Mouse (Mus musculus): ENCODE data around the gene Agfg2. TPM values are rescaled to one million over a fixed set of nuclear protein-coding genes. Genes with fewer than 3 reads are reported as not detected.
A peak's percentile ranks its signal among the peaks of the same experiment; 100 is the strongest.

Agfg2 gene
- polyA plus RNA-seq, 1 experiment from 2014 or later, result 11.3 TPM

DNA sequence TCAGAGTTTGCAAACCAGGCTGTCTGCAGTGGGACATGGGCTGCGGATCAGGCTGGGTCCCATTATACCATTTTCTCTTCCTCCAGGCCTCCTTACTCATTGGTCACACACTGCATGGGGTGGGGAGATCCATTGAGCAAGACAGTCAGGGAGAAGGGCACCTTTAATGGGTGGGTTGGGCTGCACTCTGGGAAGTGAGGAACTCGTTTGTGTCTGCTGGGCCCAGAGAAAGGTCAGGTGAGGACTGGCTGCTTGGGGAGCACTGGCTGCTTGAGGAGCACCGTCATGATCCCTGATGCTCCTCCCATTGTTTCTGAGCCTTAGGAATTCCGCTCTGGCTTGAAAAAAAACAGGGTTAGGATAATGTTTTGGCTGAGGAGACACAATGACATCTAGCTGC is 41.6 kb downstream of the Agfg2 start:
- no peak overlapping the region for H3K9ac ChIP-seq (replicated peaks; ENCODE audit: low read depth, low read length)
- 0 out of 2 replicates have a peak, but pooled peaks cover 3% of the 10 kb centered on the region for H3K4me1 ChIP-seq (ENCODE audit: control insufficient read depth, insufficient read depth, low read length)
- H3K36me3 ChIP-seq (ENCODE audit: control insufficient read depth, insufficient read depth, low read length), result peaks cover 27% of the 10 kb centered on the region
- peaks cover 24% of the 10 kb centered on the region for H3K27me3 ChIP-seq (ENCODE audit: control insufficient read depth, insufficient read depth, low read length)
- no peak overlapping the region for H3K4me2 ChIP-seq (ENCODE audit: low read depth, low read length)
- H3K4me3 ChIP-seq (ENCODE audit: low read depth, low read length), result no peak overlapping the region
- WGBS, result 53% methylated on average over 4 of the region's 4 CpGs
- no peak overlapping the region for H3K27ac ChIP-seq (ENCODE audit: low read depth, low read length)
- no peaks in the 10 kb centered on the region for H3K9me3 ChIP-seq (ENCODE audit: control insufficient read depth, low read length)
- no peak for ATAC-seq (ENCODE audit: low read depth)

DNA sequence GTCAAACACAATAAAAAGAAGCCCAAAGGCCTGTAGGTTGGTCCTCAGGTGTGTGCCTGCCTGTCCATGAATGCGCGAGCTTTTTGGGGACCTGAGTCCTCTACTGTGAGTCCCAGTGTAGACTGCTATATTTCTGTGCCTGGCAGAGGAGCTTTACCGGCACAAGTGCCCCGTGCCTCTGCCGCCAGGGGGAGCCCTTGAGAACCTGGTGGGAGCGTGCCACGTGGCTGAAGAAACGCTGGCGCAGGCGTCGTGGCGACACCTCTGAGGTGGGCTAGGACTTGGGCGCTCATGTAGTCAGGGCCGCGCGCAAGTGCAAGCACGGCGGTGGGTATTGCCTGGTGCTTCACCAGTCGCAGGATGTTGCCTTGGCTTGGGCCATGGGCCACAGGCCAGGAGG is 43.5 kb downstream of the Agfg2 start, which contains the start of gene Sap25:
Gene Sap25 (plus strand): TSS at position 281 of the 400 bp plus-strand sequence.
- no peak within 1 kb of the TSS for H3K9ac ChIP-seq (replicated peaks; ENCODE audit: low read depth, low read length)
- no peak for ATAC-seq (ENCODE audit: low read depth)
- H3K36me3 ChIP-seq (ENCODE audit: control insufficient read depth, insufficient read depth, low read length), result peaks cover 34% of the 10 kb centered on the region
- no peak within 1 kb of the TSS for H3K27ac ChIP-seq (ENCODE audit: low read depth, low read length)
- 87% methylated on average over 19 of the region's 19 CpGs for WGBS
- 0 out of 2 replicates have a peak, but pooled peaks cover 3% of the 10 kb centered on the region for H3K4me1 ChIP-seq (ENCODE audit: control insufficient read depth, insufficient read depth, low read length)
- no peak within 1 kb of the TSS for H3K4me2 ChIP-seq (ENCODE audit: low read depth, low read length)
- no peak within 1 kb of the TSS for H3K4me3 ChIP-seq (ENCODE audit: low read depth, low read length)
- H3K27me3 ChIP-seq (ENCODE audit: control insufficient read depth, insufficient read depth, low read length), result peaks cover 21% of the 10 kb centered on the region
- no peaks in the 10 kb centered on the region for H3K9me3 ChIP-seq (ENCODE audit: control insufficient read depth, low read length)

DNA sequence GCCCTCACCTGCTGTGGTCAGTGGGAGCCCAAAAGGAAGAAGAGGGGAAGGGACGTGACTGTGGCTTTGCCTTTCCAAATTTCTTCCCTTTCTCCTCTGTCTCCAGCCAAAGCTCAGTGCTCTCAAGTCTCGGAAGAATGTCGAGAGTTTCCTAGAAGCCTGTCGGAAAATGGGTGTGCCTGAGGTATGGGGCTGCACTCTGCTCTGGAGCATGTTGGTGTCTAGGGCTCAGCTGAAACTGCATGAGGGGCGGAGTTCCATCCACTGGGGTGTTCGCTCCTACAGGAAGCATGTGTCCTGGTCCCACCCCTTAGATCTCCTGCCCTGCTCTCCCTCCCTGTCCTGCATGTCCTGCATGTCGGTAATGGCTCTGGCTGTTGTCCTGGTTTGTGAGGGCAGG is 45.1 kb downstream of the Agfg2 start:
- peaks cover 41% of the 10 kb centered on the region for H3K36me3 ChIP-seq (ENCODE audit: control insufficient read depth, insufficient read depth, low read length)
- no peak overlapping the region for H3K4me2 ChIP-seq (ENCODE audit: low read depth, low read length)
- H3K27ac ChIP-seq (ENCODE audit: low read depth, low read length), result no peak overlapping the region
- H3K9me3 ChIP-seq (ENCODE audit: control insufficient read depth, low read length), result no peaks in the 10 kb centered on the region
- no peak for ATAC-seq (ENCODE audit: low read depth)
- H3K4me1 ChIP-seq (ENCODE audit: control insufficient read depth, insufficient read depth, low read length), result no peaks in the 10 kb centered on the region
- H3K9ac ChIP-seq (replicated peaks; ENCODE audit: low read depth, low read length), result no peak overlapping the region
- no peak overlapping the region for H3K4me3 ChIP-seq (ENCODE audit: low read depth, low read length)
- 88% methylated on average over 7 of the region's 7 CpGs for WGBS
- H3K27me3 ChIP-seq (ENCODE audit: control insufficient read depth, insufficient read depth, low read length), result peaks cover 8% of the 10 kb centered on the region; the same call in 1 of the 2 replicates

GRCm38 (mm10) chr5:137633397-137634084 is 51.0 kb downstream of the Agfg2 start:
- H3K27ac ChIP-seq (ENCODE audit: low read depth, low read length), result no peak overlapping the region
- WGBS, result 83% methylated on average over 12 of the region's 12 CpGs
- no peak overlapping the region for H3K4me3 ChIP-seq (ENCODE audit: low read depth, low read length)
- H3K4me2 ChIP-seq (ENCODE audit: low read depth, low read length), result no peak overlapping the region
- peaks cover 24% of the 10 kb centered on the region for H3K36me3 ChIP-seq (ENCODE audit: control insufficient read depth, insufficient read depth, low read length)
- no peaks in the 10 kb centered on the region for H3K27me3 ChIP-seq (ENCODE audit: control insufficient read depth, insufficient read depth, low read length)
- no peak for ATAC-seq (ENCODE audit: low read depth)
- H3K9ac ChIP-seq (replicated peaks; ENCODE audit: low read depth, low read length), result no peak overlapping the region
- peaks cover 20% of the 10 kb centered on the region for H3K4me1 ChIP-seq (ENCODE audit: control insufficient read depth, insufficient read depth, low read length)
- H3K9me3 ChIP-seq (ENCODE audit: control insufficient read depth, low read length), result no peaks in the 10 kb centered on the region

- Histone ChIP-seq H3K9me3 (ENCODE audit: control insufficient read depth, low read length) (no peaks in the 10 kb centered on the region), H3K27me3 (ENCODE audit: control insufficient read depth, insufficient read depth, low read length) (no peaks in the 10 kb centered on the region), H3K9ac (replicated peaks; ENCODE audit: low read depth, low read length) (no peak overlapping the region), H3K4me1 (ENCODE audit: control insufficient read depth, insufficient read depth, low read length) (peaks cover 26% of the 10 kb centered on the region), H3K4me2 (ENCODE audit: low read depth, low read length) (peak overlapping the region; percentile 91; the same call in 1 of the 2 replicates), H3K36me3 (ENCODE audit: control insufficient read depth, insufficient read depth, low read length) (peaks cover 12% of the 10 kb centered on the region; the same call in 1 of the 2 replicates), H3K27ac (ENCODE audit: low read depth, low read length) (no peak overlapping the region), H3K4me3 (ENCODE audit: low read depth, low read length) (no peak overlapping the region; the same call in 1 of the 2 replicates)
- WGBS, result 66% methylated on average over 4 of the region's 4 CpGs
- no peak for ATAC-seq (ENCODE audit: low read depth)
These were observed 52.9 kb downstream of the Agfg2 start for GRCm38 (mm10) chr5:137631591-137631990.

- 59% methylated on average over 9 of the region's 9 CpGs for WGBS
- H3K4me3 ChIP-seq (ENCODE audit: low read depth, low read length), result no peak overlapping the region; the same call in 1 of the 2 replicates
- H3K36me3 ChIP-seq (ENCODE audit: control insufficient read depth, insufficient read depth, low read length), result peaks cover 12% of the 10 kb centered on the region; the same call in 1 of the 2 replicates
- ATAC-seq (ENCODE audit: low read depth), result no peak
- peak overlapping the region; percentile 52; the same call in 1 of the 2 replicates for H3K27ac ChIP-seq (ENCODE audit: low read depth, low read length)
- H3K9me3 ChIP-seq (ENCODE audit: control insufficient read depth, low read length), result no peaks in the 10 kb centered on the region
- no peaks in the 10 kb centered on the region for H3K27me3 ChIP-seq (ENCODE audit: control insufficient read depth, insufficient read depth, low read length)
- H3K9ac ChIP-seq (replicated peaks; ENCODE audit: low read depth, low read length), result 0 out of 2 replicates have a peak overlapping the region, but pooled peaks have one; percentile 37
- H3K4me1 ChIP-seq (ENCODE audit: control insufficient read depth, insufficient read depth, low read length), result peaks cover 26% of the 10 kb centered on the region
- H3K4me2 ChIP-seq (ENCODE audit: low read depth, low read length), result peak overlapping the region; percentile 91
These were observed 53.4 kb downstream of the Agfg2 start for GRCm38 (mm10) chr5:137631171-137631570.

DNA sequence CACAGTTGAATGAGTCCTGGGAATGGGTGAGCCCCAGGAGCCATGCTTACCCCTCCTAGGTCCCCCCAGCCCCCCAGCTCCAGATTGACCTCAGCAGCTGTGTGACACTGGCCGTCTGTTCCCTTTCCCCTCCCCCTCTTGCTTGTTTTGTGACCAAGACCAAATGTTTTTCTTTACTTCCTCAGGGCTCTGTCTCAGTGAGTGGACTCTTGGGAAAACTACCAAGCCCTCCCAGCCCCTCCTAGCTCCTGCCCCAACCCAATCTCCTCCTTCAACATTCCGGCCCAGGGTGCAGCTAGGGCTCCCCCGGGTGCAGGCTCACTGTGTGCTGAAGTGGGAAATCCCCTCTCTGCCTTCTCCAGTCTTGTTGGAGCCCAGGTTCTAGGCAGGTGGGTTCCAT is 53.9 kb downstream of the Agfg2 start:
- Histone ChIP-seq H3K27ac (ENCODE audit: low read depth, low read length) (no peak overlapping the region), H3K36me3 (ENCODE audit: control insufficient read depth, insufficient read depth, low read length) (peaks cover 11% of the 10 kb centered on the region; the same call in 1 of the 2 replicates), H3K9me3 (ENCODE audit: control insufficient read depth, low read length) (no peaks in the 10 kb centered on the region), H3K4me3 (ENCODE audit: low read depth, low read length) (peak overlapping the region; percentile 82; the same call in 1 of the 2 replicates), H3K4me2 (ENCODE audit: low read depth, low read length) (peak overlapping the region; percentile 91), H3K9ac (replicated peaks; ENCODE audit: low read depth, low read length) (0 out of 2 replicates have a peak overlapping the region, but pooled peaks have one; percentile 37), H3K27me3 (ENCODE audit: control insufficient read depth, insufficient read depth, low read length) (no peaks in the 10 kb centered on the region), H3K4me1 (ENCODE audit: control insufficient read depth, insufficient read depth, low read length) (peaks cover 26% of the 10 kb centered on the region)
- ATAC-seq (ENCODE audit: low read depth), result no peak
- 34% methylated on average over 3 of the region's 3 CpGs for WGBS

- no peak overlapping the region for H3K27ac ChIP-seq (ENCODE audit: low read depth, low read length)
- ATAC-seq (ENCODE audit: low read depth), result no peak
These were observed 54.5 kb downstream of the Agfg2 start for GRCm38 (mm10) chr5:137629906-137630545.

DNA sequence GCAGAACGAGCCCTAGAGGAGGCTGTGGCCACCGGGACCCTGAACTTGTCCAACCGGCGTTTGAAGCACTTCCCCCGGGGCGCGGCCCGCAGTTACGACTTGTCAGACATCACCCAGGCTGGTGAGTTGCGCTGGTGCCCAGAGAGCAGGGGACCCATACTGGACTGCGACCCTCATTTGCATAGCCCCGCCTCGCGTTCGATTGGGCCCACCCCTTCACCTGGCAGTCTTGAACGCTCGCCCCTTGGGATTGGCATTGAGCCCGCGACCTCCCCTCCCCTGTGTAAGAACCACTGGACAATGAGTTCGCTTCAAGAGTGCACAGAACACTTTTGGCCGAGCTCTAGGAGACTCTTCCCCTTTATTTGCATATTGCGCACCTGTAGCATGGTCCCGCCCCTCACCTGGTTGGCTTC is 55.2 kb downstream of the Agfg2 start:
- Histone ChIP-seq H3K4me2 (ENCODE audit: low read depth, low read length) (peak overlapping the region; percentile 91), H3K27me3 (ENCODE audit: control insufficient read depth, insufficient read depth, low read length) (no peaks in the 10 kb centered on the region), H3K27ac (ENCODE audit: low read depth, low read length) (peak overlapping the region; percentile 91), H3K36me3 (ENCODE audit: control insufficient read depth, insufficient read depth, low read length) (0 out of 2 replicates have a peak, but pooled peaks cover 6% of the 10 kb centered on the region), H3K9me3 (ENCODE audit: control insufficient read depth, low read length) (no peaks in the 10 kb centered on the region), H3K9ac (replicated peaks; ENCODE audit: low read depth, low read length) (peak overlapping the region; percentile 82), H3K4me3 (ENCODE audit: low read depth, low read length) (peak overlapping the region; percentile 82), H3K4me1 (ENCODE audit: control insufficient read depth, insufficient read depth, low read length) (peaks cover 26% of the 10 kb centered on the region)
- peak; percentile 13 for ATAC-seq (ENCODE audit: low read depth)
- under 1% methylated on average over 23 of the region's 23 CpGs for WGBS

More at GRCm38 (mm10) chr5:137629906-137630545, 54.5 kb downstream of the Agfg2 start:
- Histone ChIP-seq H3K9me3 (ENCODE audit: control insufficient read depth, low read length) (no peaks in the 10 kb centered on the region), H3K36me3 (ENCODE audit: control insufficient read depth, insufficient read depth, low read length) (0 out of 2 replicates have a peak, but pooled peaks cover 6% of the 10 kb centered on the region), H3K4me2 (ENCODE audit: low read depth, low read length) (peak overlapping the region; percentile 91), H3K9ac (replicated peaks; ENCODE audit: low read depth, low read length) (no peak overlapping the region; the same call in 1 of the 2 replicates), H3K27me3 (ENCODE audit: control insufficient read depth, insufficient read depth, low read length) (no peaks in the 10 kb centered on the region), H3K4me3 (ENCODE audit: low read depth, low read length) (peak overlapping the region; percentile 82), H3K4me1 (ENCODE audit: control insufficient read depth, insufficient read depth, low read length) (peaks cover 26% of the 10 kb centered on the region)
- WGBS, result 28% methylated on average over 6 of the region's 6 CpGs
